Mouse (Mus musculus) CH12.LX (cell line): Measurements from ENCODE around the gene Hax1.

Experiments used
- CHD1 ChIP-seq: IDR thresholded peaks from 2 replicates; pipeline ENCODE4 v1.6.1; 2012; ENCODE audit warnings: low read depth, low read length, improper control_type of control experiment, inconsistent platforms
- CTCF ChIP-seq, 2 experiments: IDR thresholded peaks in 1 of 2; conservative IDR thresholded peaks in 1 of 2; 2 replicates each; pipeline ENCODE4 v1.5.1; 2011 to 2012; ENCODE audit warnings: low read depth in 2 of 2, low read length in 2 of 2, improper control_type of control experiment in 1 of 2, inconsistent platforms in 1 of 2, mild to moderate bottlenecking in 1 of 2, moderate library complexity in 1 of 2
- GABPA ChIP-seq: IDR thresholded peaks from 2 replicates; pipeline ENCODE4 v1.6.1; 2012; ENCODE audit warnings: low read depth, low read length, improper control_type of control experiment, inconsistent platforms; ENCODE audit not compliant: insufficient replicate concordance
- MEF2A ChIP-seq: IDR thresholded peaks from 2 replicates; pipeline ENCODE4 v1.6.1; 2014; ENCODE audit warnings: low read depth, mild to moderate bottlenecking, inconsistent platforms, low read length, improper control_type of control experiment, borderline replicate concordance
- POLR2A ChIP-seq: IDR thresholded peaks from 2 replicates; pipeline ENCODE4 v1.6.1; 2011; ENCODE audit warnings: low read depth, mild to moderate bottlenecking, improper control_type of control experiment, low read length
- SIN3A ChIP-seq: IDR thresholded peaks from 2 replicates; pipeline ENCODE4 v1.6.1; 2012; ENCODE audit warnings: low read length, improper control_type of control experiment, inconsistent platforms
- TBP ChIP-seq: conservative IDR thresholded peaks from 2 replicates; pipeline ENCODE4 v1.6.1; 2011; ENCODE audit warnings: low read depth, low read length, improper control_type of control experiment
- USF1 ChIP-seq: IDR thresholded peaks from 2 replicates; pipeline ENCODE4 v1.6.1; 2014; ENCODE audit warnings: low read depth, mild to moderate bottlenecking, inconsistent platforms, low read length, improper control_type of control experiment
- ZMIZ1 ChIP-seq: IDR thresholded peaks from 2 replicates; pipeline ENCODE4 v1.6.1; 2012; ENCODE audit warnings: low read depth, mild to moderate bottlenecking, inconsistent platforms, low read length, improper control_type of control experiment
- ZNF384 ChIP-seq: IDR thresholded peaks from 2 replicates; pipeline ENCODE4 v1.6.1; 2012; ENCODE audit warnings: low read depth, low read length, improper control_type of control experiment, inconsistent platforms

DNA sequence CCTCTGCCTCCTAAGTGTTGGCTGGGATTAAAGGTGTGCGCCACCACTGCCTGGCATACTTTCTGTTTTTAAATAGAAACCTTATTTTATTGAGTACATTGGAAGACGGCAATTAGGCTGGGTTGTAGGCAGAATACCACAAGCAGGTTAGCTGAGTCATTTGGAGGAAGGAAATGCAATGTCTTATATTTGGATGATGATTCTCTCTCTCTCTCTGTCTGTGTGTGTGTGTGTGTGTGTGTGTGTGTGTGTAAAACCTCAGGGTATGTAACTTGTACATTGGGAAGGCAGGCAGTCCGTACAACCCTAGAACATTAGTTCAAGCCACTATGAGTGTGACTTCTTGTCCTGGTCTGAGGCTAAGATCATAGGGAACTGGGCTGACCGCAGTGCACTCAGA, 10.8 kb downstream of the Hax1 start:
- TF ChIP-seq SIN3A = no peak
- TF ChIP-seq ZMIZ1 = no peak
- TF ChIP-seq ZNF384 = no peak
- no peak for TF ChIP-seq CTCF (conservative IDR thresholded peaks at IDR 0.05 in 1 of 2, IDR thresholded peaks at IDR 0.05 in 1 of 2; ENCODE audit: low read depth in 2 of 2, low read length in 2 of 2)
- TF ChIP-seq POLR2A = no peak
- TF ChIP-seq TBP = no peak
- TF ChIP-seq CHD1 = no peak
- TF ChIP-seq USF1 = no peak
- no peak for TF ChIP-seq MEF2A
- no peak for TF ChIP-seq GABPA
